Mouse (Mus musculus) kidney, postnatal 0 days (tissue): ENCODE measurements at regions not wholly inside any gene's neighbourhood (a gene's known extent, or its start where the extent isn't known, plus 50 kb on each side); places are given as distances from the start of the nearest gene placed in this dataset.

Source experiments
- ATAC-seq: fragments of 200-750 bp; cut with Nextera tagmentation; replicated peaks from 2 replicates; pipeline ENCODE4 v1.8.0; 2017; ENCODE audit warnings: low read depth, moderate number of reproducible peaks, moderate TSS enrichment, moderate library complexity; ENCODE audit not compliant: low FRiP score
- DNase-seq: peaks from one replicate; pipeline ENCODE4 v3.0.0-alpha.2; 2016; ENCODE audit warnings: low spot score
- H3K27ac ChIP-seq: fragments of 300-500 bp; sonication (generic); 2 replicates; pipeline ENCODE4 v1.5.1; 2014; ENCODE audit warnings: mild to moderate bottlenecking
- H3K27me3 ChIP-seq: fragments of 300-500 bp; sonication (generic); 2 replicates; pipeline ENCODE4 v1.6.1; 2014; ENCODE audit warnings: low read length, mixed read lengths; ENCODE audit not compliant: insufficient read depth
- H3K36me3 ChIP-seq: fragments of 300-500 bp; sonication (generic); 2 replicates; pipeline ENCODE4 v1.6.1; 2014; ENCODE audit warnings: low read length, mixed read lengths; ENCODE audit not compliant: insufficient read depth
- H3K4me1 ChIP-seq: fragments of 300-500 bp; sonication (generic); replicated peaks from 2 replicates; pipeline ENCODE4 v1.6.1; 2014; ENCODE audit warnings: antibody characterized with exemption, low read length, mixed read lengths; ENCODE audit not compliant: insufficient read depth
- H3K4me2 ChIP-seq: fragments of 300-500 bp; sonication (generic); 2 replicates; pipeline ENCODE4 v1.6.1; 2014; ENCODE audit warnings: mild to moderate bottlenecking, low read length, moderate library complexity, mixed read lengths
- H3K4me3 ChIP-seq: fragments of 300-500 bp; sonication (generic); replicated peaks from 2 replicates; pipeline ENCODE4 v1.5.1; 2014; ENCODE audit warnings: low read depth, low read length
- H3K9ac ChIP-seq: fragments of 300-500 bp; sonication (generic); 2 replicates; pipeline ENCODE4 v1.6.1; 2014; ENCODE audit warnings: low read depth, low read length
- H3K9me3 ChIP-seq: fragments of 300-500 bp; sonication (generic); replicated peaks from 2 replicates; pipeline ENCODE4 v1.6.1; 2016; ENCODE audit warnings: low read length, inconsistent platforms, mixed read lengths
- CTCF ChIP-seq: IDR thresholded peaks from 2 replicates; pipeline ENCODE4 v1.5.1; 2016; ENCODE audit warnings: antibody characterized with exemption, low read depth, mild to moderate bottlenecking, moderate library complexity
- WGBS: fragments of 180-500 bp; shearing (Covaris S2); extraction: QIAGEN DNeasy Blood & Tissue Kit; methylation state at CpG from one replicate; pipeline ENCODE4 v1.1.7; 2014; 5-methylcytosine and 5-hydroxymethylcytosine counted together

GRCm38 (mm10) chr16:73107608-73108007 lies 799.5 kb downstream of the Robo1 start:
- Histone ChIP-seq H3K4me2 (no peak overlapping the region), H3K27me3 (no peaks in the 10 kb centered on the region), H3K4me1 (no peaks in the 10 kb centered on the region), H3K9me3 (no peaks in the 10 kb centered on the region), H3K9ac (no peak overlapping the region), H3K36me3 (no peaks in the 10 kb centered on the region), H3K27ac (no peak overlapping the region), H3K4me3 (no peak overlapping the region)
- 84% methylated on average over 9 of the region's 9 CpGs for WGBS
- DNase-seq (no peak), ATAC-seq (no peak)
- no peak for TF ChIP-seq CTCF

- ATAC-seq = no peak
- no peak for TF ChIP-seq CTCF
- Histone ChIP-seq H3K27ac (no peak overlapping the region), H3K4me1 (no peaks in the 10 kb centered on the region), H3K9me3 (no peaks in the 10 kb centered on the region), H3K4me3 (no peak overlapping the region), H3K4me2 (no peak overlapping the region), H3K27me3 (no peaks in the 10 kb centered on the region), H3K9ac (no peak overlapping the region), H3K36me3 (no peaks in the 10 kb centered on the region)
- WGBS = 57% methylated on average over 10 of the region's 10 CpGs
- no peak for DNase-seq
These were observed 797.4 kb downstream of the Robo1 start for GRCm38 (mm10) chr16:73105496-73105895.

GRCm38 (mm10) chr16:73100273-73100672 lies 792.2 kb downstream of the Robo1 start:
- Histone ChIP-seq H3K9me3 (no peaks in the 10 kb centered on the region), H3K36me3 (no peaks in the 10 kb centered on the region), H3K4me3 (no peak overlapping the region), H3K9ac (no peak overlapping the region), H3K27me3 (no peaks in the 10 kb centered on the region), H3K27ac (no peak overlapping the region), H3K4me2 (no peak overlapping the region), H3K4me1 (no peaks in the 10 kb centered on the region)
- ATAC-seq (peak; percentile 48; the same call in 1 of the 2 replicates), DNase-seq (peak; percentile 52)
- WGBS = 42% methylated on average over 8 of the region's 8 CpGs
- TF ChIP-seq CTCF = no peak

GRCm38 (mm10) chr16:73098760-73099159 lies 790.7 kb downstream of the Robo1 start:
- DNase-seq (peak; percentile 88), ATAC-seq (0 out of 2 replicates have a peak, but pooled peaks have one; percentile 59)
- no peaks in the 10 kb centered on the region for H3K27me3 ChIP-seq
- H3K4me2 ChIP-seq = no peak overlapping the region
- no peak overlapping the region for H3K4me3 ChIP-seq
- no peaks in the 10 kb centered on the region for H3K36me3 ChIP-seq
- H3K4me1 ChIP-seq = no peaks in the 10 kb centered on the region
- TF ChIP-seq CTCF = peak; percentile 78
- H3K9me3 ChIP-seq = no peaks in the 10 kb centered on the region
- no peak overlapping the region for H3K9ac ChIP-seq
- 20% methylated on average over 4 of the region's 4 CpGs for WGBS
- H3K27ac ChIP-seq = no peak overlapping the region

GRCm38 (mm10) chr16:73097176-73097575 lies 789.1 kb downstream of the Robo1 start:
- Histone ChIP-seq H3K27ac (no peak overlapping the region), H3K9me3 (no peaks in the 10 kb centered on the region), H3K4me1 (no peaks in the 10 kb centered on the region), H3K36me3 (no peaks in the 10 kb centered on the region), H3K27me3 (no peaks in the 10 kb centered on the region), H3K4me2 (peak overlapping the region; percentile 28), H3K4me3 (no peak overlapping the region), H3K9ac (no peak overlapping the region)
- no peak for TF ChIP-seq CTCF
- ATAC-seq (no peak), DNase-seq (no peak)
- WGBS = 20% methylated on average over 14 of the region's 14 CpGs

GRCm38 (mm10) chr16:73096091-73097083 lies 788.3 kb downstream of the Robo1 start:
- peak overlapping the region; percentile 28 for H3K4me2 ChIP-seq
- H3K4me1 ChIP-seq = no peaks in the 10 kb centered on the region
- ATAC-seq = no peak
- no peak for TF ChIP-seq CTCF
- H3K9me3 ChIP-seq = no peaks in the 10 kb centered on the region
- no peaks in the 10 kb centered on the region for H3K36me3 ChIP-seq
- no peak overlapping the region for H3K9ac ChIP-seq
- H3K27me3 ChIP-seq = no peaks in the 10 kb centered on the region
- DNase-seq = no peak
- no peak overlapping the region for H3K4me3 ChIP-seq
- H3K27ac ChIP-seq = no peak overlapping the region
- 12% methylated on average over 8 of the region's 8 CpGs for WGBS
